Mouse (Mus musculus): Measurements from ENCODE around the gene Dmrt1. TPM values are rescaled to one million over a fixed set of nuclear protein-coding genes. Genes with fewer than 3 reads are reported as not detected.

The Dmrt1 gene
- total RNA-seq, 2 experiments from 2014 or later, result not detected

DNA sequence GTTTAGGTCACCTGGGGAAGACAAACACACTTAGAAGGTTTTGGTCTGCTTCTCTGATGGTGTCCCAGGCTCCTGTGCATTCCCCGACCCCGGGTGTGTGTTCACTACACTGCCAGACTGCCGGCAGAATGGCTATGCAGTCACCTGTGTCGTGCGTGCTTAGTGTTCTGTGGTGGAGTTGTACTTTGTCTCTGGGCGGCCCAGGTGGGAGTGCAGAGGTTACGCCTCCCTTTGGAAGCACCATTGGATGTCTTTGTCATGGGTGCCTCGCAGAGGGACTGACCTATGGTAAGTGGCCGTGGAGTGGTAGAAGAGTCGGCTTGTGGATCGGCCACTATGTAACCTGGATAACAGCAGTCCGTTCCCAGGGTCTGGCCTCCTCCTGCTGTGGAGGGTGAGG, 59.0 kb downstream of the Dmrt1 start:
- DNase-seq (ENCODE audit: low spot score in 2 of 2), result no peak

- no peak for DNase-seq (ENCODE audit: low spot score in 2 of 2)
Measured at GRCm38 (mm10) chr19:25569778-25570177, 64.4 kb downstream of the Dmrt1 start.

GRCm38 (mm10) chr19:25574431-25574830, 69.0 kb downstream of the Dmrt1 start:
- no peak for DNase-seq (ENCODE audit: low spot score in 2 of 2)

- DNase-seq (ENCODE audit: low spot score in 2 of 2), result no peak
Measured at GRCm38 (mm10) chr19:25574981-25575814, 69.8 kb downstream of the Dmrt1 start.

DNA sequence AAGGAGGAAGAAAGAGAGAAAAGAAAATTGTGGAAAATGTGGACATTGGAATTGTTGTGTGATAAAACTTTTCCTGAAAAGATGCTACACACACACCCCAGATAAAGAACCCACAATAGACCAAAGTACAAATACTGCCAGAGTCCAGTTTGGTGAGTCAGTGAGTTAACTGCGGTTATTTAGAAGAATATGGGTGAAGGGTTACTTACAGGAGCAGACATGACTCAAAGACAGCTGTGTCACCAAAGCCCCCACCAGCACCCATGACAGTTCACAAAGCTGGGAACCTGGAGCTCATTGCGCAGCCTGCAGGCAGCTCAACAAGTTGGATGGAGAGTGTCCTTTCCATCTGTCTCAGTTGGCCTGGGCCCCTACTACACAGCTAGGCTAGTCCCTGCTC, 72.9 kb downstream of the Dmrt1 start:
- no peak for DNase-seq (ENCODE audit: low spot score in 2 of 2)

- no peak for DNase-seq (ENCODE audit: low spot score in 2 of 2)
Measured at GRCm38 (mm10) chr19:25579440-25579839, 74.0 kb downstream of the Dmrt1 start.

DNA sequence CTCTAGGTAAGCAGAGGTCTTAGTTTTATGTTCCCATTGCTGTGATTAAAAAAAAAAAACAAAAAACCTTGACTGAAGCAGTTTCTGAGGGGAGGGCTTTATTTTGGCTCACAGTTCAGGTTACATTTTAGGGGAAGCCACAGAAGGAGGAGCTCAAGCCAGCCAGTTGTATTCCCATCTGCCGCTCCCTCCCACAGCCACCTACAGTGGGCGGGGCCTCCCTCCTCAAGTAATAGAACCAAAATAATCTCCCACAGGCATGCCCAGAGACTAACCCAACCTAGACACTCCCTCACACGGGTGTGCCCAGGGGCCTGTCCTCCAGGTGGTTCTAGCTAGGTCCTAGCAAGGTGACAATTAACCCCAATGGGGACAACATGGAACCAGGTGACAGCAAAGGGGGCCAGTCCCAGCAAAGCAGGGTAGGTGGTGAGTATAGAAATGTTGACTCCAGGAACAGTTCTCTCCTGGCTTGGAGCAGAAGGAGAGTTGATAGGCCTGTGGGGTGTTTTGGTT, 92.4 kb downstream of the Dmrt1 start:
- DNase-seq (ENCODE audit: low spot score in 2 of 2), result no peak

DNA sequence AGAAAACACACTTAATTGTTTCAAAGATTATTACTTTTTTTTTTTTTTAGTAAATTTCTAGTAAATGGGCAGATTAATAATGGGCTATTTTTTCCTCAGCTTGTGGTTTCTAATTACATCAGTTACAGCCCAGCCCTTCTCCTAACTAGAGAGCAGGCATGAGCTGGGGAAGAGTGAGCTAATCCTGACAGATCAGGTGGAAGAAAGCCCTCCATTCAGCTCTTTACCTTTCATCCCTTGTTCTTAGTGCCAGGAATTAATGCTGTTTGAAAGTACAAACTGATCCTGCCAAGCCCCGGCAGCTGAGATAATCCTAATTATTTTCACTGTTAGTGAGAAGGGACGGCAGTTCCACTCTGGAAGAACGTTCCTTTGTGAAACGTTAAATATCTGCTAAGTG, 93.2 kb downstream of the Dmrt1 start:
- DNase-seq (ENCODE audit: low spot score in 2 of 2), result no peak

DNA sequence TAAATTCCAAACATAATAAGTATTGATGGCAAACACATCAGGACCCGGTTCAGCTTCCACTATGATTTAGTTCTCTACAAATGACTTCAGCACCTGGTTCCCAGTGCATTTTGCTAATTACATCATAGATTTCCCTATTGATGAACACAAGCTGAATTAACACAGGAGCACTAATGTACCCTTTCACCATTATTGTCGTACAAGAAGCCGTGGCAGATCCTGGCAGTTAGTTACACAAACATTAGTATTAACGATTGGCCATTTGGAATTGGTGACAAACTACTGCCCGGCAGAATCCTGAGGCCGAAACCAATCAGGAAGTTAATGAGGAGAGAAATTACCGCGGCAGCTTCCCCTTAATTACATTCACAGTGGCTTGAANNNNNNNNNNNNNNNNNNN, 96.5 kb downstream of the Dmrt1 start:
- no peak for DNase-seq (ENCODE audit: low spot score in 2 of 2)

GRCm38 (mm10) chr19:25607461-25608205, 102.2 kb downstream of the Dmrt1 start:
- DNase-seq (ENCODE audit: low spot score in 2 of 2), result no peak

DNA sequence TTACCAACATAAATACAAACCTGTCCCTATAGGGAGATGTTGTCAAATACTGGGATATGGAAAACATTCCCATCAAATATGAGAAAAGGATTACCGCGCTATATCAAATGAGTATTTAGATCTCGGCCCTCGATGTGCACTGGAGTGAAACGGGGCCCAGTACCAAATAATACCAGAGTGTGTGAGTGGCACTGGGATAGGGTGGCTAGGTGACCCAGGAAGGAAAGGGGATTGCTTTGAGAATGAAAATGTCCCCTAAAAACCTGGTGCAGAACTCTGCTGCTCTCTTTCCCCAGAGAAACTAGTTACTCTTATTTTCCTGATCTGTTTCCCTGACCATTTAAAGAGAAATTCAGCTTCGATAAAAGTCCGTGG, 102.8 kb downstream of the Dmrt1 start:
- DNase-seq (ENCODE audit: low spot score in 2 of 2), result no peak

GRCm38 (mm10) chr19:25608961-25609850, 103.8 kb downstream of the Dmrt1 start:
- no peak for DNase-seq (ENCODE audit: low spot score in 2 of 2)

GRCm38 (mm10) chr19:25610015-25610410, 104.6 kb downstream of the Dmrt1 start, which contains the start of gene Dmrt3:
Dmrt3 (plus strand) TSS chr19:25610301.
- DNase-seq (ENCODE audit: low spot score in 2 of 2), result no peak

GRCm38 (mm10) chr19:25610411-25611111, 105.1 kb downstream of the Dmrt1 start:
- DNase-seq (ENCODE audit: low spot score in 2 of 2), result peak in 1 of 2 experiments; percentile 24

- no peak for DNase-seq (ENCODE audit: low spot score in 2 of 2)
Measured at GRCm38 (mm10) chr19:25611116-25611515, 105.7 kb downstream of the Dmrt1 start.

- DNase-seq (ENCODE audit: low spot score in 2 of 2), result no peak
Measured at GRCm38 (mm10) chr19:25611876-25612805, 106.7 kb downstream of the Dmrt1 start.

DNA sequence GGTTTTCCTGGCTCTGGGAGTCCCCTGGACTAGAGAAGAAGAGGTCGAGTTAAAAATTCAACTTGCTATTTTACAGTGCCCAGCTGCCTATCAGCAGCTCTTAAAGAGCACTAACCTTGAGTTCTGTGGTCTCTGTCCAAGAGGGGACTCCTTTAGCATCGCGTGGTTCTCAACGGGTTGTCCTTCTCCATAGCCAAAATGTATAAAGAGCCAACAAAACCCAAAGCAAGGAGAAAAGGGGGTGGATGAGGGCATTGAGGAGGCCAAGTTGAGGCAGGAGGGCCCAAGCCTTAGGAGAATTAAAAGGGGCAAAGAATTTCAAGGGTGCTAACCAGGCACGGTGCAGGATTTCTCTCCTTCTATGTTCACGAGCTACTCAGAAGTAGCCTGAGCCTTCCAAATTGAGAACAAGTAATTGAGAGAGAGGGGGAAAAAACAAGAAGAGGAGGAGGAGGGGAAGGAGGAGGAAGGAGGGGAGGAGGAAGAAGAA, 107.4 kb downstream of the Dmrt1 start:
- no peak for DNase-seq (ENCODE audit: low spot score in 2 of 2)

DNA sequence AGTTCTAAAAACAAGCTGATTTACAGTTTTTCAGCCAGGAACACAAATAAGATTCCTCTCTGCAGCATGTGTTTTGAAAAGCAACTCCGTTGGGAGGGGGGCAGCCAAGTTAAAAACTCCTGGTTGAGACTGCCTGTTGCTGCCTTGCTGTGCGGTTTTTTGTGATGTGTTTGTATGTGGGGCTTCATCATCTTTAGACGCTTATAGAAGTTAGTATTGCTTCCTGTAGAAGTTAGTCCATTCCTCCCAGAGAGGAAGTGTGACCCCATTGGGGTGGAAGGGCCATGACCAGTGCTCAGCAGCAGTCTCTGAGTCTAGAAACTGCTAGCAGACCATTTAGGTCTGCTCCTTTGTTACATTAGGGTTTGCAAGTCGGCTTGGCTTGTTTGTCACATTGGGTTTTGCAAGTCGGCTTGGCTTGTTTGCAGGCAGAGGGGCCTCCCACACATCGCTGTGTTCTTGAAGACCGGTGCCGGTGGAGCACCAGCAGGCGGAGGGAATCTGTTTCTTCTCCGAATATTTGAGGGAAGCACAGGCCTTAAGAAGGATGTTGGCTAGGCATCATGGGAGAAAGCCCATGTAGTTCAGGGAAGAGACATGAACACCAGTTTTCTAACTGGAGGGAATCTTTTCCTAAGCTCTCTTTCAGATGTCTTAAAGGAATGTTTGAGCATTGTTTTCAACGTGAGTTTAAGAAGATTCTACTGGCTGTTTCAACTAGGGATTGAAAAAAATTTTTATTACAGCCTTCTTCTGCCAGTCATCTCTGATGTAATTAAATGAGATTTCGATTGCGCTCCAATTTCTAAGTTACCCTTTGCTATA, 108.3 kb downstream of the Dmrt1 start:
- DNase-seq (ENCODE audit: low spot score in 2 of 2), result no peak

Measured in gastrocnemius, postnatal 4 days (tissue).